Mouse (Mus musculus) small intestine, adult 2 months (tissue): ENCODE measurements around the gene Apopt1.

ENCODE experiments used
- CTCF ChIP-seq: fragments of 200-500 bp; IDR thresholded peaks from 2 replicates; pipeline ENCODE4 v1.5.1; 2012; ENCODE audit warnings: low read depth, mild to moderate bottlenecking, control low read depth, inconsistent platforms, low read length, moderate library complexity, mixed read lengths; ENCODE audit not compliant: insufficient replicate concordance, insufficient read length; ENCODE audit errors: extremely low read depth
- POLR2A ChIP-seq: fragments of 200-500 bp; IDR thresholded peaks from 2 replicates; pipeline ENCODE4 v1.6.1; 2012; ENCODE audit warnings: low read depth, mild to moderate bottlenecking, control low read depth, inconsistent platforms, low read length, moderate library complexity

GRCm38 (mm10) chr12:111666380-111666779, 46.7 kb upstream of the Apopt1 start:
- TF ChIP-seq POLR2A (no peak), CTCF (no peak)
